Mouse (Mus musculus) lung, postnatal 0 days (tissue): ENCODE data around the gene Mepe.

Experiments
- CTCF ChIP-seq: IDR thresholded peaks from 2 replicates; pipeline ENCODE4 v1.5.1; 2016; ENCODE audit warnings: antibody characterized with exemption, mild to moderate bottlenecking
- EP300 ChIP-seq: IDR thresholded peaks from 2 replicates; pipeline ENCODE4 v1.6.1; 2016; ENCODE audit warnings: antibody characterized with exemption, mild to moderate bottlenecking, control low read depth

GRCm38 (mm10) chr5:104358592-104358991 is 33.5 kb downstream of the Mepe start:
- no peak for TF ChIP-seq CTCF
- TF ChIP-seq EP300: no peak
